Mouse (Mus musculus) common myeloid progenitor, adult 5-6 weeks (primary cell): ENCODE measurements around the gene 1700037C18Rik. TPM values are rescaled to one million over a fixed set of nuclear protein-coding genes. Genes with fewer than 3 reads are reported as not detected.
"Not testable (repeated sequence)": the region's sequence is repeated elsewhere in the genome, so short reads cannot be mapped to it uniquely, and the experiment has no call there.

ENCODE experiments used
- ATAC-seq: replicated peaks from 2 replicates; pipeline ENCODE4 v1.8.0; 2016; ENCODE audit warnings: low read depth, mild to moderate bottlenecking, moderate TSS enrichment, inconsistent platforms; ENCODE audit not compliant: poor library complexity, severe bottlenecking
- total RNA-seq: library from RNA; stranded (forward); fragments of 200-1000, 187-1606 nt; gene quantifications from 2 replicates; pipeline ENCODE4 v1.2.3, GENCODE M21; 2017

The 1700037C18Rik gene
- total RNA-seq, 1 experiment from 2014 or later: 2.3 TPM

GRCm38 (mm10) chr16:3876346-3876745, 32.1 kb downstream of the 1700037C18Rik start:
- no peak for ATAC-seq

- ATAC-seq: peak; percentile 97
These were observed 36.1 kb downstream of the 1700037C18Rik start, which contains the start of gene Naa60 for GRCm38 (mm10) chr16:3872216-3873047. Gene Naa60 (plus strand): TSS chr16:3872375.

- peak; percentile 31; the same call in 1 of the 2 replicates for ATAC-seq
These were observed 36.7 kb downstream of the 1700037C18Rik start for GRCm38 (mm10) chr16:3871815-3872214.

- ATAC-seq: peak; percentile 68
These were observed 49.2 kb downstream of the 1700037C18Rik start for GRCm38 (mm10) chr16:3859254-3859653.

- ATAC-seq: peak; percentile 80
These were observed 52.7 kb downstream of the 1700037C18Rik start for GRCm38 (mm10) chr16:3855776-3856175.

GRCm38 (mm10) chr16:3854437-3855182, 53.9 kb downstream of the 1700037C18Rik start:
- no peak for ATAC-seq

GRCm38 (mm10) chr16:3852586-3852985, 55.9 kb downstream of the 1700037C18Rik start:
- ATAC-seq: no peak

- not testable (repeated sequence) for ATAC-seq
These were observed 57.2 kb downstream of the 1700037C18Rik start for GRCm38 (mm10) chr16:3851301-3851700.

GRCm38 (mm10) chr16:3848416-3848815, 60.1 kb downstream of the 1700037C18Rik start:
- no peak for ATAC-seq

- ATAC-seq: no peak
These were observed 60.6 kb downstream of the 1700037C18Rik start for GRCm38 (mm10) chr16:3847871-3848270.

- peak; percentile 99 for ATAC-seq
These were observed 61.6 kb downstream of the 1700037C18Rik start, which contains the start of gene Zfp174 for GRCm38 (mm10) chr16:3846711-3847518. Gene Zfp174 (plus strand): TSS chr16:3847268.

Other genes with a start within 250 kb of the 1700037C18Rik start
- gene Mefv, start 190.6 kb downstream of the 1700037C18Rik start, total RNA-seq: 3.9 and 7.0 TPM in 2 replicates
- 45.4 and 46.5 TPM in 2 replicates for gene Zfp263, start 164.6 kb downstream of the 1700037C18Rik start, total RNA-seq
- not detected in 2 replicates for gene Olfr15, start 77.8 kb downstream of the 1700037C18Rik start, total RNA-seq
- gene Zfp174, start 61.4 kb downstream of the 1700037C18Rik start, total RNA-seq: 0.73 and 0.87 TPM in 2 replicates
- 30.0 and 39.6 TPM in 2 replicates for gene Naa60, start 36.3 kb downstream of the 1700037C18Rik start, total RNA-seq
- 9.1 and 10.3 TPM in 2 replicates for gene Zfp597, start 24.1 kb downstream of the 1700037C18Rik start, total RNA-seq
- 0.41 TPM in 1 of 2 replicates, not detected in the other for gene Gm20695, start 24.0 kb downstream of the 1700037C18Rik start, total RNA-seq
- 51.3 and 55.6 TPM in 2 replicates for gene Cluap1, start 112 bp upstream of the 1700037C18Rik start, total RNA-seq
- 4.5 and 5.7 TPM in 2 replicates for gene Nlrc3, start 67.9 kb upstream of the 1700037C18Rik start, total RNA-seq
- gene Slx4, start 95.1 kb upstream of the 1700037C18Rik start, total RNA-seq: 23.5 and 33.1 TPM in 2 replicates
- gene Dnase1, start 128.3 kb upstream of the 1700037C18Rik start, total RNA-seq: 0.32 TPM in 1 of 2 replicates, not detected in the other
- 154 and 169 TPM in 2 replicates for gene Trap1, start 169.1 kb upstream of the 1700037C18Rik start, total RNA-seq